Mouse (Mus musculus) left cerebral cortex, adult 2 months (tissue): ENCODE results near the gene Aff1. TPM values are rescaled to one million over a fixed set of nuclear protein-coding genes. Genes with fewer than 3 reads are reported as not detected.

Source experiments
- DNase-seq, 2 experiments: peaks; one replicate each; pipeline ENCODE4 v3.0.0; 2021 to 2022; ENCODE audit warnings: low spot score in 2 of 2, mixed read lengths in 1 of 2; ENCODE audit errors: extremely low spot score in 1 of 2
- H3K27ac ChIP-seq: fragments of 200-600 bp; 2 replicates; pipeline ENCODE4 v1.8.1; 2022
- H3K4me3 ChIP-seq: fragments of 200-600 bp; 2 replicates; pipeline ENCODE4 v1.8.1; 2022
- CTCF ChIP-seq: fragments of 200-600 bp; IDR thresholded peaks from 2 replicates; pipeline ENCODE4 v1.8.1; 2022; ENCODE audit warnings: antibody characterized with exemption, mild to moderate bottlenecking, moderate library complexity
- intact Hi-C: fragments of 180-260 bp; cut with DNase I; formaldehyde crosslinking; loops from one replicate; pipeline ENCODE4 v1.15.1; 2025
- total RNA-seq, 2 experiments: library from RNA; stranded (reverse); gene quantifications; 2 replicates each; pipeline ENCODE4 v1.2.3; 2021

The Aff1 gene
- total RNA-seq, 2 experiments from 2014 or later, result 12.8 to 16.7 TPM

DNA sequence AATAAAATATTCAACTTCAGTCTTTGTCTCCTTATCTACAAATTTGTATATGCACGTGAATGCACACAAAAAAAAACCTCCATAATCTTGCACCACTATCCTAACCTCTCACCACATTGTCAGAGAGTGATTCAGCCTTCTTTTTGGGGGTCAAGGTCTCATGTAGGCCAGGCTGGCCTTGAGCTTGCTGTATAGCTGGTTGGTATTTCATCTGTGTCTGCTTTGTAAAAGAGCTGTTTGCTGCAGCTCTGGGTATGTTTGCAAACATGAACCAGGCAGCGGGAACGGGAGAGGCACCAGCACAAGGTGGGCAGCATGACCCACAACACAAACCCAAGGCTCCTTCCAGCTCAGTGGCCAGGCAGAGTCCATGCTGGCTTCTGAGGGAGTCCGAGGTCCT, 18.6 kb upstream of the Aff1 start:
- intact Hi-C loops, result no loop called here
- no peak for DNase-seq

DNA sequence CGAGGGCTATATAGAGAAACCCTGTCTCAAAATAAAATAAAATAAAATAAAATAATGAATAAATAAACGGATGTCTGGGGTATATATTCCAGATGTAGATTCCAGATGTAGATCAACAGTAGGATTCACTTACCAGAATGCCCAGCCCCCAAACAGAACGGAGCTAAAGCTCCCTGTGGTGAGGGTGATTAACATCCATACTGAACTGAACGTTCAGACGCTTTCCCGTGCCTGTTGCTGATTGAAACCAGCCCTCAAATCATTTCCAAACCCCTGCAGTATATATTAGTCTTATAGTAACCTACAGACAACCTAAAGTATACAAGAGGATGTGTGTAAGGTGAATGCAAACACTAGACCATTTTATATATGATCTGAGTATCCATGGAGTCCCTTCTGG, 17.7 kb upstream of the Aff1 start:
- Histone ChIP-seq H3K4me3 (no peak overlapping the region), H3K27ac (no peak overlapping the region)
- intact Hi-C loops, result no loop called here
- no peak for TF ChIP-seq CTCF
- DNase-seq, result no peak

More for the DNA sequence above, 18.6 kb upstream of the Aff1 start:
- H3K4me3 ChIP-seq, result no peak overlapping the region
- TF ChIP-seq CTCF, result no peak
- no peak overlapping the region for H3K27ac ChIP-seq

DNA sequence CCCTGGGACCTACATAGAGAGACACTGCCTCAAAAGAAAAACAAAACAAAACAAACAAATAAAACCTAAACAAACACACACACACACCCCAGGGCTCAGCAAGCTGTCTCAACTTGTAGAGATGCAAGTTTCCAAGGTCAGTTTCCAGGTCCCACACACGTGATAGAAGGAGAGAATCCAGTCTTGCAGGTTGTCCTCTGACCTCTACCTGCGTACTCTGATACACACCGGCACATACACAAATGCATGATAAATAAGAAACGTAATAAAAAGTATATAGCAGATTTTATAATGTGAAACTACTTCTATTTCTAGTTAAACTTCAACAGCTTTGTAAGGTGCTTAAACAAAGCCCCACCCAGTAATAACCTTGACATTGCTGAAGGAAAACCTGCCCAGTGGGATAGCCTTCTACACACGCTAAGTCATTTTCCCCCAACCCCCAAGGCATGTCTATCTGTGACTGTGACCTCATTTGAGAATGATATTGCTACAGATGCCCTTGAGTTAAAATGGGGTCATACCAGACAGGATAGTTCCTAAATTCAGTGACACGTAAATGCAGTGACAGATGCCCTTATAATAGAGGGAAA, 15.8 kb upstream of the Aff1 start:
- no peak overlapping the region for H3K27ac ChIP-seq
- H3K4me3 ChIP-seq, result no peak overlapping the region
- intact Hi-C loops, result no loop called here
- no peak for TF ChIP-seq CTCF
- DNase-seq, result no peak

DNA sequence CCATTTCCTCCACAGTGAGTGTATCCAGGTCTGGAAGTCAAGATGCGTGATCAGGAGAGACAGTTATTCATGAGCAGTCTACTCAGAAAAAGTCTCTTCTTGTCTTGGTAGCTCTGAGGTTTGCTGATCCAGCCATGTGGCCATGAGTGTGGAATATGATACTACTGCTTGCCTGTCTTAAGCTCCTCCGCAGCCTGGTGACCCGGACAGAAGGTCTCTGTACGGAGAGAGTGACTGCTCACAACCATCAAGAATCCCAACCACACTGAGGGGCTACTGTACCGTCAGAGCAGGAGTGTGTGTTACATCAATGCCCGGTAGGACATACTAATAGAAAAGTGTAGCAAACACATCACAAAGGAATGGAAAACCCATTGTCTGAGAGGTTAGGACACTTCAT, 14.3 kb upstream of the Aff1 start:
- Histone ChIP-seq H3K4me3 (no peak overlapping the region), H3K27ac (no peak overlapping the region)
- no peak for DNase-seq
- TF ChIP-seq CTCF, result no peak
- intact Hi-C loops, result no loop called here

DNA sequence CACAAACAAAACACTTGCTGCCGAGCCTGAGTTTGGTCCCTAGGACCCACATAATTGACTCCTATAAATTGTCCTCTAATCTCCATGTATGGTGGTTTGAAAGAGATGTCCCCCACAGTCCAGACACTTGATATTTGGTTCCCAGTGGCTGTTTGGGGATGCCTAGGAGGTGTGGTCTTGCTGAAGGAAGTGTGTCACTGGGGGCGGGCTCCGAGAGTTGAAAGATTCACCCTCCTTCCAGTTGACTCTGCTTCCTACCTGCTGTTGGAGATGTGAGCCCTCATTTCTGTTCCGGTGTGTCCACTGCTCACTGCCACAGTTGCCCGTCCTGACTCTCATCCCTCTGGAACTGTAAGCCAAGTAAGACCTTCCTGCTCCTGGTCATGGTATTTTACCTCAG, 13.2 kb upstream of the Aff1 start:
- no peak for DNase-seq
- TF ChIP-seq CTCF, result no peak
- intact Hi-C loops, result no loop called here
- H3K27ac ChIP-seq, result no peak overlapping the region
- H3K4me3 ChIP-seq, result no peak overlapping the region

DNA sequence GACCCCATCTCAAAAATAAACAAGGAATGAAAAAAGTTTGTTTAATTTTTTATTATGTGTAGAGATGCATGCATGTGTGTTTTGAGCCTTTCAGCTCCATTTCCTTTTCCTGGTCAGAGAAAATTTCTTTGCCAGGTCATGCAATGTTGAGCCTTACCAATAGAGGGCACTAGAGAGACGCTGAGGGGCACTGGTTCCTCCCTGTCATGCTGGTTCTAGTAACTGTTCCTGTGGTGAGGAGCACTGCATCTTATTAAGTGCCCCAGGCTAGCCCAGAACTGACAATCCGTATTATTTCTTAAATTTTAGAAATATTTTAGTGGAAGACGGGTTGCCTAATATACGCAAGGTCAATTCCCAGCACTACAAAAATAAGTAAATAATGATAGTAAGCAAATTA, 11.8 kb upstream of the Aff1 start:
- intact Hi-C loops, result loop anchor here (1.0 to 5.0 kb wide), 2 partner anchors 137 to 247 kb away; no protein-coding TSS in a partner anchor
- H3K4me3 ChIP-seq, result no peak overlapping the region
- peak; percentile 65 to 79 for DNase-seq
- TF ChIP-seq CTCF, result peak; percentile 98
- H3K27ac ChIP-seq, result no peak overlapping the region

DNA sequence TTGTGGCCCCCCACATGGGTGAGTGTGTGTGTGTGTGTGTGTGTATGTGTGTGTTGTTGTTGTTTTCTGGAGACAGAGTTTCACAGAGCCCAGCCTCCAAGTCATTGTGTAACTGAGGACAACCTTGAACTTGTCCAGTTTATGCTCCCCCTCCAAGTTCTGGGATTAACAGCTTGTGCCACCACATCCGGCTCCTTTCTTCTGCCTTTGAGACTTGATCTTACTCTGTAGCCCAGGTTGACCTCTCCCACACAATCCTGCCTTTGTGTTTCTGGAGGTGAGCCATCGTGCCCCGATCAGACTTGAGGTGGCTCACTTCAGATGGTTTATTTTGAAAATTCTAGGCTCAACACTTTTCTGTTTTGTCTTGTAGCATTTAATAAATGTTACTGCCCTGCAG, 10.3 kb upstream of the Aff1 start:
- no peak overlapping the region for H3K27ac ChIP-seq
- DNase-seq, result no peak
- H3K4me3 ChIP-seq, result no peak overlapping the region
- intact Hi-C loops, result loop anchor here (5.0 kb wide), 1 partner anchor 245 kb away; no protein-coding TSS in a partner anchor
- TF ChIP-seq CTCF, result no peak

DNA sequence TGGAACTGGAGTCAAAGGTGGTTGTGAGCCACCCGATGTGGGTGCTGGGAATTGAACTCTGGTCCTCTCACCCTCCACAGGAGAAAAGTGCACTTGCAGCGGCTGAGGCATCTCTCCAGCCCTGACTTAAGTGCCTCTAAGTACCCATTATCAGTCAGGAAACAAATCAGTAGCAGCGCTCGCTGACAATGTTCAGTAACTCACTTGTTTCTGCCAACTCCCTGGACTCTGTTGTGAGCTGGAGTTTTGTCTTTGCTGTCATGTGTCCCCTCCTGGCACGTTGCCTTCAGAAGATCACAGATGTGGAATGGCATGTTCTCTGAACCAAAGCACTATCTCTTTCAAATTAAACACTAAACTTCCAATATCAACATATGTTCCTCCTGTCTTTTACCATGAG, 2.5 kb upstream of the Aff1 start:
- intact Hi-C loops, result loop anchor here (5.0 kb wide), 1 partner anchor 63 kb away; no protein-coding TSS in a partner anchor
- H3K27ac ChIP-seq, result no peak overlapping the region
- H3K4me3 ChIP-seq, result no peak overlapping the region

DNA sequence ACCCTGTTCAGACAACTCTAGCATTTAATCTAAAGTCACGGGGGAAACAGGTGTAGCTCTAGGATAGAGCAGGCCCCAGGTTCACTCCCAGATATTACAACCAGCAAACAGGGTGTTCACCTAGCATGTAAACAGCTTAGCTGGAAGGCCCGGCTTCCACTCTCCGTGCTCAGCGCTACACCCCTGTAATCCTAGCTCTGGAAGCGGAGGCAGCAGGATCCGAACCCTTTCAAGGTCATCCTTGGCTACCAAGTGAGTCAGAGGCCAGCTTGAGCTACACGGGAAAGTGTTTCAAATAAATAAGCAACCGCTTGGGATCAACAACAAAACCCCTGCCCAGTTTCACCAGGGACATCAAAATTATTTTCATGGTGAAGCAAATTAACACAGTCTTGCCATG, 2.0 kb upstream of the Aff1 start:
- intact Hi-C loops, result loop anchor here (5.0 kb wide), 1 partner anchor 62 kb away; no protein-coding TSS in a partner anchor
- no peak for DNase-seq
- Histone ChIP-seq H3K4me3 (no peak overlapping the region), H3K27ac (no peak overlapping the region)
- TF ChIP-seq CTCF, result no peak

More for the DNA sequence above, 2.5 kb upstream of the Aff1 start:
- no peak for DNase-seq
- TF ChIP-seq CTCF, result no peak

DNA sequence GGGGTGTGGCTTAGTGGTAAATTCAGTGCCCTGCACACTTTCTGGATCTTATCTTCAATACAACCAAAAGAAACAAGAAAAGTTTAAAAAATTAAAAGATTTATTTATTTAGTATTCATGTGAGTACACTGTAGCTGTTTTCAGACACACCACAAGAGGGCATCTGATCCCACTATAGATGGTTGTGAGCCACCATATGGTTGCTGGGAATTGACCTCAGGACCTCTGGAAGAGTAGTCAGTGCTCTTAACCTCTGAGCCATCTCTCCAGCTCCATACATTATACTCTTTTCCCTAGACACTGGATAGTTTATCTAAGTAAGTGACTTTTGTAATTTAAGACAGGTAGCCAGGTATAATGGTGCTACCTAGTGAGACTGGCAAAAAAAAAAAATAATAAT, 1.0 kb upstream of the Aff1 start:
- intact Hi-C loops, result loop anchor here (5.0 kb wide), 1 partner anchor 61 kb away; no protein-coding TSS in a partner anchor
- TF ChIP-seq CTCF, result peak; percentile 37
- H3K4me3 ChIP-seq, result no peak overlapping the region; the same call in 1 of the 2 replicates
- DNase-seq, result no peak
- no peak overlapping the region for H3K27ac ChIP-seq

DNA sequence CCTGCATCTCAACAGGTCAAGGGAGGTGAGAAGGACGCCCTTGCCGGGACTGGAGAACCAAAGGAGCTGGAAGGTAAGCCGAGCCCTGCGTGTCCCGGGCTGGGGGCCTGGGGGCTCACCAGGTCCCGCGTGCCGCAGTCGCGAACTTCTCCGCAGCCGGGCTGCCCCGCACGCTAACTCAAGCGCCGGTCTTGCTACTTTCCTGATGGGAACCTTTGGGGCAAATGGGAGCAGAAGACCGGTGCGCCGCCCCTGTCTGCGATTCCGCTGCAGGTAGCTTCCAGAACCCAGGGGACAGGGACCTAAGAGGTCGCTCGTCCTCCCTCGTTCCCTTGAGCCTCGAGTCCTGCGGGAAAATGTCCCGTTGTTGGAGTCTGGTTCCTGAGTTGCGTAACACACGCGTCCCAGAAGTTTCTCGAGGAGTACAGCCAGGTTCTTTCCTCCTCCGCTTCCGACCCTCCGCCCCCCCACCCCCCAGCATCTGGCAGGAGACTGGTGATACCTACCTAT, 412 bp downstream of the Aff1 start:
- Histone ChIP-seq H3K4me3 (peak overlapping the region; percentile 67), H3K27ac (no peak overlapping the region)
- intact Hi-C loops, result loop anchor here (5.0 kb wide), 1 partner anchor 60 kb away; no protein-coding TSS in a partner anchor
- no peak for TF ChIP-seq CTCF
- peak in 1 of 2 experiments; percentile 11 for DNase-seq

DNA sequence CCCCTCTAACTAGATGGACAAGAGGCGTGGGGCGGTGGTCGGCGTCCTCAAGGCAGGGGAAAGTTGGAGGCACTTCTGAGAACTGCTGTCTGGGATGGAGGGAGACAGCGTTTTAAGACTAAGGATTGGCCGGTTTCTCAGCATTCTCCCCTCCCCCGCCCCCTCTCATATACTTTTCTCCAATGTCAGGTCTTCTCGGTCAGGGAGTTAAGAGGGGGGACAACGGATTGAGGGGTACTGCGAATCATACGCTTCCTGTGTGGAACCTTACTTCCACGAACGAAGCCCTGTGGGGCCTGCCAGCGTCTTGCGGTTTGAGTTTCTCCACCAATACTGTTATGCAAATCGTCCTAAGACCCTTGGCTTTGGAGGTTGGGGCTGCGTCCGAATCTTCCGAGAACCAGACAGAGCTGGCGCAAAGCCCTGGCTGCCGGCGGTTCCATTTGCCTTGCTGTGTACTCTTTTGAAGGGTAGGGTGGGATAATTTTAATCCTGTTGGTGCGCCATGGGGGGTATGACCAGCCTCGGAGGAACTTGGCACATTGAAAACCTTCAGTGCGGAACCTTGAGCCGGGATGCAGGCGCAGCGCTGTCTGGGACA, 967 bp downstream of the Aff1 start:
- Histone ChIP-seq H3K4me3 (peak overlapping the region; percentile 67), H3K27ac (no peak overlapping the region)
- no peak for DNase-seq
- intact Hi-C loops, result loop anchor here (5.0 kb wide), 1 partner anchor 59 kb away; no protein-coding TSS in a partner anchor
- TF ChIP-seq CTCF, result no peak

DNA sequence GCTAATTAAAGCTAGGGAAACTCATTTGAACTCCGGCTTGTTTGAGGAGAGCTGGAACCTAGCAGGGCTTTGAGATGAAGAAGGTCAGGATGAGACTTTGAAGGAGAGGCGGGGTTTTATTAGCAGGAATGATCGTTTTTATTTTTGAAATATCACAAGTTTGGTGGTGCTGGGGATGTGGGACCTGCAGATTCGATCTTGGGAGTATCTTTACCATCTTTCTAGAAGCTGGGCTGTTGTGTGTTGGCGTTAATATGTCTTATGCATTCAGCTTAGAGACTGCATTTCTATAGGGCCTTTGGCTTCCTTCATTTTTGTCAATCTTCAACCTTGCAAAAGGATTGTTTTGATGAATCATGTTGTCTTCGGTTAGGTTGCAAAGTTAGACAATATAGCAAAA, 1.9 kb downstream of the Aff1 start:
- H3K4me3 ChIP-seq, result no peak overlapping the region
- TF ChIP-seq CTCF, result no peak
- intact Hi-C loops, result loop anchor here (5.0 kb wide), 1 partner anchor 58 kb away; no protein-coding TSS in a partner anchor
- DNase-seq, result no peak
- H3K27ac ChIP-seq, result no peak overlapping the region
